Mouse (Mus musculus): Measurements from ENCODE around the gene Arid3b.

DNA sequence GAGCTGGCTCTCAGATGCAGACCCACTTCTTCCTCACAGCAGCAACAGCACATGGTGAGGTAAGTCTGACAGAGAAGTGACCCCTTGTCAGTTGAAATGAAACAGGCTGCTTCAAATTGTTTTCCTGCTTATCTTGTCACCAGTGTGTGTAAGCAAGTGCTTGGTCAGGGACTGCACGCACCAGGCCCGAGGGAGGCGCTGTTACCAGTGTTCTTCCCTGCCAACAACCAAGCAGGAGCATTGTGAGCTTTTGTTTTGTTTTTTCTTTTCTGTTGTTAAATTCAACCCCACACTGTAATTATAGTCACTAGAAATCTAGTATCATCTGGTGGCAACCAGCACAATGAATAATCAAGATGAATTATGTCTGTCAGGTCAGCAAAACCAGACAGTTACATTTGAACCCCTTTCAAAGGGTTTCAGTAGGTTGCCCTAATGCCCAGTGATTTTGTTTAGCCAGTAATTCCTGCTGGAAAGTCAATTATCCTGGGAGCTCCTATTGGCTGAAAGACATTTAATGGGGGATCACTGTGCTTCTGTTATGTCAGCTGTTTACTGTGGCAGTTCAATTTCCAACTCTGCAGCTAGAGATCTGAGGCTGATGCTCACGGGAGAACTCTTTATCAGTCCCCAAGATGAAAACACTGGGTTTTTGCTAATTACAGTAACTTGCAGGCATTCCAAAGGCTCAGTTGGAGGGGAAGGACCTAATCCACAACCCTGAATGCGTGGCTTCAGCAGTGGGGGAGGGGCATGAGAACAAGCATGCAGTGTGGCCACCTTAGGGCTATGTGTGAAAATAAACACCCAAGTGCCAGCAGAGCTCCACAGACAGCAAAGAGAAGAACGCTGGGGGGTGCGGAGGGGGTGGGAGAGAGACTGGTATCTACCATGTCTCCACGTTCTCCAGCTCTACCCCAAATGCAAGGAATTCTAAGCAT, 24.5 kb downstream of the Arid3b start:
- no peak for TF ChIP-seq EP300 (IDR thresholded peaks at IDR 0.05)
- TF ChIP-seq CTCF (IDR thresholded peaks at IDR 0.05) = no peak

All from lung, postnatal 0 days (tissue).